23 mouse cellular contexts compared by ENCODE assay signal in the genomic region with DNA sequence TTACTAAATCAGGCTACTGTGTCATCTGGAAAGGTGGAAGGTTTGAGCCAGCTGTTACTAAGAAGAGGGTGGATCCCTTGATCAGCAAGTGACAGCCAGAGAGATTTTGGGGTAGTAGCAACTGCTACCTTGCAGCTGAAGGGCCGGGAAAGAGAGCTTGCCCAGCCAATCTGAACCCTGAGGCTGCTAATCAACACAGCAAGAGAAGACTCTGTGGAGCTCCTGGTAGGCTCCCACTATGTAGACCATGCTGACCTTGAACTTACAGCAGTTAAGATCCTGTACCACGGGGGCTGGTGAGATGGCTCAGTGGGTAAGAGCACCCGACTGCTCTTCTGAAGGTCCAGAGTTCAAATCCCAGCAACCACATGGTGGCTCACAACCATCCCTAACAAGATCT. TPM values are rescaled to one million over a fixed set of nuclear protein-coding genes. Genes with fewer than 3 reads are reported as not detected.
DNase-seq lines count a peak whose midpoint lies in the region; ATAC-seq and TF ChIP-seq lines count a peak whose summit lies in the region.
"Had no signal": no experiment of that assay in that cellular context is flagged by ENCODE, and none has a peak within 500 bp of the region (broad histone marks: within the 10 kb centered on the region; RNA-seq: fewer than 3 reads in every experiment).

No protein-coding gene starts in this region.

- H3K4me2 ChIP-seq in heart, embryonic 12.5 days: no peak overlapping the region
- H3K4me2 ChIP-seq: forebrain, embryonic 15.5 days; hindbrain, embryonic 14.5 days; limb, embryonic 13.5 days; liver, embryonic 12.5 days; midbrain, embryonic 12.5 days; neural tube, embryonic 15.5 days had no signal

- peaks cover 15% of the 10 kb centered on the region for H3K4me1 ChIP-seq in heart, adult 2 months (ENCODE audit: control insufficient read depth, insufficient read depth, low read length)
- peaks cover 5% of the 10 kb centered on the region; the same call in 1 of the 2 replicates for H3K4me1 ChIP-seq in heart, embryonic 12.5 days (replicated peaks)
- no peaks in the 10 kb centered on the region for H3K4me1 ChIP-seq in cortical plate, adult 2 months (ENCODE audit: control insufficient read depth, insufficient read depth, low read length)

- H3K9me3 ChIP-seq in heart, embryonic 12.5 days (replicated peaks): no peaks in the 10 kb centered on the region
- H3K9me3 ChIP-seq: forebrain, embryonic 15.5 days; limb, embryonic 13.5 days; liver, embryonic 12.5 days; midbrain, embryonic 12.5 days; neural tube, embryonic 15.5 days had no signal

- 89% methylated on average over 3 of the region's 3 CpGs for WGBS in heart, adult 2 months
- WGBS in heart, embryonic 12.5 days: 76% methylated on average over 3 of the region's 3 CpGs

- H3K4me3 ChIP-seq in heart, adult 2 months: no peak overlapping the region
- no peak overlapping the region for H3K4me3 ChIP-seq in heart, embryonic 12.5 days
- H3K4me3 ChIP-seq in cortical plate, adult 2 months (ENCODE audit: insufficient read depth, low read length): no peak overlapping the region
- H3K4me3 ChIP-seq: forebrain, embryonic 15.5 days; limb, embryonic 13.5 days; liver, embryonic 12.5 days; midbrain, embryonic 12.5 days; neural tube, embryonic 15.5 days had no signal

- TF ChIP-seq EP300 in heart, adult 2 months (IDR thresholded peaks at IDR 0.05; ENCODE audit: insufficient read depth, low read depth, low read length): no peak

- no peaks in the 10 kb centered on the region for H3K79me2 ChIP-seq in heart, adult 2 months (replicated peaks; ENCODE audit: control insufficient read depth, insufficient read depth, low read length)

- no peak for TF ChIP-seq POLR2A in heart, adult 2 months (IDR thresholded peaks at IDR 0.05; ENCODE audit: insufficient read depth, low read depth, low read length)
- no peak for TF ChIP-seq POLR2A in cortical plate, adult 2 months (IDR thresholded peaks at IDR 0.05; ENCODE audit: extremely low read depth, insufficient read depth, low read length)

- intact Hi-C loops in heart, adult 2 months (cut with DNase I): loop anchor here (5.0 kb wide), 1 partner anchor 77 kb away; no protein-coding TSS in a partner anchor

- ATAC-seq in heart, embryonic 12.5 days (ENCODE audit: insufficient number of reproducible peaks, low FRiP score): no peak
- ATAC-seq: forebrain, embryonic 15.5 days; inflammation-experienced regulatory T-cells, adult 6 months; liver, embryonic 12.5 days had no signal

- H3K9ac ChIP-seq in heart, adult 2 months (ENCODE audit: low read depth, low read length): no peak overlapping the region
- no peak overlapping the region for H3K9ac ChIP-seq in heart, embryonic 12.5 days
- H3K9ac ChIP-seq: forebrain, embryonic 15.5 days; hindbrain, embryonic 14.5 days; limb, embryonic 13.5 days; liver, embryonic 12.5 days; midbrain, embryonic 12.5 days; neural tube, embryonic 15.5 days had no signal

- TF ChIP-seq CTCF in heart, adult 2 months (IDR thresholded peaks at IDR 0.05): no peak
- TF ChIP-seq CTCF in cortical plate, adult 2 months (IDR thresholded peaks at IDR 0.05; ENCODE audit: extremely low read depth, insufficient read depth, low read length): no peak

- DNase-seq in heart, adult 2 months: no peak
- DNase-seq in 416B (ENCODE audit: low read depth) (peak; percentile 43), ES-CJ7 (ENCODE audit: low read depth, low spot score) (peak; percentile 89)
- no peak for DNase-seq in embryo, embryonic 9.5 days (ENCODE audit: extremely low spot score)
- DNase-seq in cerebellum, adult 9-11 months: no peak
- DNase-seq: B cell, adult 2 months; cerebellum, adult 9-10 months; gastrocnemius, postnatal 14 days; heart, adult 11 months; heart, postnatal 36 days; kidney, adult 8-10 months; lung, adult 2 months; lung, postnatal 14 days had no signal

- H3K36me3 ChIP-seq in heart, adult 2 months (ENCODE audit: control insufficient read depth, insufficient read depth, low read length): no peaks in the 10 kb centered on the region
- H3K36me3 ChIP-seq in heart, embryonic 12.5 days: no peaks in the 10 kb centered on the region
- H3K36me3 ChIP-seq: forebrain, embryonic 15.5 days; limb, embryonic 13.5 days; liver, embryonic 12.5 days; midbrain, embryonic 12.5 days; neural tube, embryonic 15.5 days had no signal

- H3K27me3 ChIP-seq in heart, adult 2 months (ENCODE audit: control insufficient read depth, insufficient read depth, low read length): no peaks in the 10 kb centered on the region
- H3K27me3 ChIP-seq in heart, embryonic 12.5 days (replicated peaks): no peaks in the 10 kb centered on the region
- H3K27me3 ChIP-seq: forebrain, embryonic 15.5 days; limb, embryonic 13.5 days; liver, embryonic 12.5 days; midbrain, embryonic 12.5 days; neural tube, embryonic 15.5 days had no signal

- peak overlapping the region; percentile 70; the same call in 1 of the 2 replicates for H3K27ac ChIP-seq in heart, adult 2 months
- H3K27ac ChIP-seq in heart, embryonic 12.5 days (ENCODE audit: poor library complexity, severe bottlenecking): no peak overlapping the region
- 0 out of 2 replicates have a peak overlapping the region, but pooled peaks have one; percentile 45 for H3K27ac ChIP-seq in cortical plate, adult 2 months (ENCODE audit: insufficient read depth, low read length)
- H3K27ac ChIP-seq: forebrain, embryonic 15.5 days; hindbrain, embryonic 14.5 days; limb, embryonic 13.5 days; liver, embryonic 12.5 days; midbrain, embryonic 12.5 days had no signal

RNA-seq across cellular contexts. Expression of a gene that starts 26.3 kb away (rescaled TPM):
- 10 to 100 TPM; 28.0 to 28.9 TPM for total RNA-seq in heart, adult 2 months (2021)
- polyA plus RNA-seq in heart, adult 2 months (2012; rRNA removed): 10.7 and 11.5 TPM in 2 replicates
- 9.0 and 9.1 TPM in 2 replicates for polyA plus RNA-seq in heart, embryonic 12.5 days (2016; fragmentation: Nextera tagmentation; extraction: Ambion mirVana)
- 12.4 and 13.0 TPM in 2 replicates for polyA plus RNA-seq in cortical plate, adult 2 months (2012; rRNA removed)

RNA-seq across cellular contexts. Expression of a gene that starts 41.2 kb away (rescaled TPM):
- total RNA-seq in heart, adult 2 months (2021): 100 to 1,000 TPM; 236 to 263 TPM
- polyA plus RNA-seq in heart, adult 2 months (2012; rRNA removed): 297 and 303 TPM in 2 replicates
- polyA plus RNA-seq in heart, embryonic 12.5 days (2016; fragmentation: Nextera tagmentation; extraction: Ambion mirVana): 70.1 and 70.6 TPM in 2 replicates
- 1.0 and 1.3 TPM in 2 replicates for polyA plus RNA-seq in cortical plate, adult 2 months (2012; rRNA removed)
- total RNA-seq: megakaryocyte progenitor cell, adult 5-6 weeks had no signal

RNA-seq across cellular contexts. Expression of a gene that starts 53.8 kb away (rescaled TPM):
- total RNA-seq in heart, adult 2 months (2021): 10 to 100 TPM; 16.5 to 20.2 TPM
- 35.5 and 36.6 TPM in 2 replicates for polyA plus RNA-seq in heart, adult 2 months (2012; rRNA removed)
- 0.19 and 0.37 TPM in 2 replicates for polyA plus RNA-seq in heart, embryonic 12.5 days (2016; fragmentation: Nextera tagmentation; extraction: Ambion mirVana)
- 0.40 and 0.68 TPM in 2 replicates for polyA plus RNA-seq in cortical plate, adult 2 months (2012; rRNA removed)
- polyA plus RNA-seq: hindbrain, embryonic 14.5 days had no signal

RNA-seq across cellular contexts. Expression of a gene that starts 59.0 kb away (rescaled TPM):
- total RNA-seq in heart, adult 2 months (2021): 100 to 1,000 TPM; 118 to 132 TPM
- 183 and 258 TPM in 2 replicates for polyA plus RNA-seq in heart, adult 2 months (2012; rRNA removed)
- polyA plus RNA-seq in heart, embryonic 12.5 days (2016; fragmentation: Nextera tagmentation; extraction: Ambion mirVana): 0.21 and 0.24 TPM in 2 replicates
- 6.5 and 6.7 TPM in 2 replicates for polyA plus RNA-seq in cortical plate, adult 2 months (2012; rRNA removed)
- total RNA-seq: megakaryocyte progenitor cell, adult 5-6 weeks had no signal
- polyA plus RNA-seq: hindbrain, embryonic 14.5 days; limb, embryonic 13.5 days; liver, embryonic 12.5 days had no signal

Comparison
In these comparisons a context has a peak if more than half of its experiments do, and no peak if none do; other contexts are left out.
1. RNA of a gene that starts 53.8 kb away (polyA plus RNA-seq): 35.5 to 36.6 TPM in heart, adult 2 months; 0.40 to 0.68 TPM in cortical plate, adult 2 months and 0.19 to 0.37 TPM in heart, embryonic 12.5 days; every median in the first group is over 10 times any median in the second.
2. DNase-seq: peak in 416B (single experiment) and ES-CJ7 (single experiment); none in heart, adult 2 months (0 of 2), embryo, embryonic 9.5 days (single experiment) and cerebellum, adult 9-11 months (single experiment).
3. RNA of a gene that starts 41.2 kb away (polyA plus RNA-seq): 297 to 303 TPM in heart, adult 2 months and 70.1 to 70.6 TPM in heart, embryonic 12.5 days; 1.0 to 1.3 TPM in cortical plate, adult 2 months; every median in the first group is over 10 times any median in the second.